Mouse (Mus musculus): ENCODE measurements around the gene Prdx2.

GRCm38 (mm10) chr8:85007686-85008085 lies 38.3 kb downstream of the Prdx2 start:
- TF ChIP-seq EP300 (IDR thresholded peaks at IDR 0.05; ENCODE audit: low read depth) (no peak), CTCF (IDR thresholded peaks at IDR 0.05; ENCODE audit: low read depth) (peak; percentile 86)
